Mouse (Mus musculus) cortical plate, adult 2 months (tissue): ENCODE results near the gene Stam2.

Source experiments
- CTCF ChIP-seq: fragments of 200-500 bp; IDR thresholded peaks from 2 replicates; pipeline ENCODE4 v1.5.1; 2011; ENCODE audit warnings: mild to moderate bottlenecking, control low read depth, low read length; ENCODE audit not compliant: insufficient read depth; ENCODE audit errors: extremely low read depth
- POLR2A ChIP-seq: fragments of 200-500 bp; IDR thresholded peaks from 2 replicates; pipeline ENCODE4 v1.6.1; 2011; ENCODE audit warnings: mild to moderate bottlenecking, low read length, control low read depth; ENCODE audit not compliant: insufficient read depth; ENCODE audit errors: extremely low read depth

DNA sequence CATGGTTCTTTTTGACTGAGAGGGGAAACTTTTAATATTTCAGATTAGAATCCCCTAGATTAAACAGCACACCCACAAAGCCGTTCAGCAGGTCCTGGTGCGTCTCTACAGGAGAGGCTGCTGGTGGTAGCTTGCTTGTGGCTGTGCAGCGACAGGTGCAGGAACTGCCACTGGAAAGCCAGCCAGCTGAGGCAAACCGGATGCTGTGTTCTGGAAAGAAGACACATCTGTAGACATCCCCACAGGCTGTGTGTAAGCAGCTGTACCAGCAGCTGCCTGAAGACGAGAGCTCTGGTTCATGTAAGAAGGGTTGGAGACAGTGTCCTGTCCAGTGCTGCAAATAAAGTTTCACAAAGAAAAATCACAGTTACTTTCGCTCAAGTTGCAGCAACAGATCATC lies 47.5 kb downstream of the Stam2 start:
- TF ChIP-seq CTCF (no peak), POLR2A (no peak)
